In the genomic region with DNA sequence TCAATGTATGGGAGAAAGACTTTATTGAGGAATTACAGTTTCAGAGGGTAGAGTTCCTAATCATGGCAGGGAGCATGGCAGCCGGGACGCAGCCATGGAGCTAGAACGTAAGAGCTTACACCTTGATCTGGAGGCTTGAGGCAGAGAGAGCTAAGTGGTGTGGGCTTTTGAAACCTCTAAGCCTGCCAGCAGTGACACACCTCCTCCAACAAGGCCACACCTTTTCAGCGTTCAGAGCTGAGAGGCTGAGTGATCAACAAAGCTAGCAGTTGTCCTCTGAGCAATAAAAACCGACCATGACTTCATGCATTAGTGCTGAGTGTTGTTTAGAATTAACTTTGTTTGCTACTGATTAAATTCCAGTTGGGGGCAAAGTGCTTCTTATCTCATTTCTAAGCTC, we compare ENCODE assay signal across 14 mouse cellular contexts. TPM values are rescaled to one million over a fixed set of nuclear protein-coding genes. Genes with fewer than 3 reads are reported as not detected.
DNase-seq lines count a peak whose midpoint lies in the region; ATAC-seq and TF ChIP-seq lines count a peak whose summit lies in the region.
"Had no signal": no experiment of that assay in that cellular context is flagged by ENCODE, and none has a peak within 500 bp of the region (broad histone marks: within the 10 kb centered on the region; RNA-seq: fewer than 3 reads in every experiment).

No protein-coding gene starts in this region.

- H3K27me3 ChIP-seq in MEL (ENCODE audit: control insufficient read depth in 1 of 2, insufficient read depth in 2 of 2, low read length in 2 of 2) = no peaks in the 10 kb centered on the region
- no peaks in the 10 kb centered on the region for H3K27me3 ChIP-seq in intestine, embryonic 15.5 days (replicated peaks)
- H3K27me3 ChIP-seq: forebrain, embryonic 15.5 days had no signal

- H3K4me2 ChIP-seq in intestine, embryonic 15.5 days (replicated peaks) = no peak overlapping the region
- H3K4me2 ChIP-seq: forebrain, embryonic 15.5 days had no signal

- no peak overlapping the region for H3K27ac ChIP-seq in MEL (ENCODE audit: control insufficient read depth, low read depth, low read length)
- no peak overlapping the region for H3K27ac ChIP-seq in intestine, embryonic 15.5 days
- H3K27ac ChIP-seq: forebrain, embryonic 15.5 days; limb, embryonic 10.5 days; midbrain, embryonic 10.5 days had no signal

- TF ChIP-seq POLR2A in MEL (IDR thresholded peaks at IDR 0.05; ENCODE audit: control insufficient read depth in 1 of 2, insufficient read depth in 1 of 2, low read depth in 1 of 2, low read length in 2 of 2, poor library complexity in 1 of 2) = no peak

- 50% methylated on average over 5 of the region's 5 CpGs for WGBS in intestine, embryonic 15.5 days

- TF ChIP-seq EP300 in MEL (IDR thresholded peaks at IDR 0.05; ENCODE audit: low read depth in 1 of 2, low read length in 2 of 2) = no peak

- H3K9me3 ChIP-seq in MEL (replicated peaks; ENCODE audit: insufficient read depth, low read length) = no peaks in the 10 kb centered on the region
- H3K9me3 ChIP-seq in intestine, embryonic 15.5 days = no peaks in the 10 kb centered on the region
- H3K9me3 ChIP-seq: forebrain, embryonic 15.5 days; limb, embryonic 10.5 days; midbrain, embryonic 10.5 days had no signal

- no peak overlapping the region for H3K4me3 ChIP-seq in MEL (ENCODE audit: control insufficient read depth in 1 of 2, insufficient read depth in 1 of 2, low read depth in 2 of 2, low read length in 2 of 2)
- H3K4me3 ChIP-seq in intestine, embryonic 15.5 days (replicated peaks) = no peak overlapping the region
- H3K4me3 ChIP-seq: forebrain, embryonic 15.5 days; limb, embryonic 10.5 days; midbrain, embryonic 10.5 days had no signal

- TF ChIP-seq RAD21 in MEL (IDR thresholded peaks at IDR 0.05; ENCODE audit: low read depth, low read length) = no peak

- peak; percentile 95 for ATAC-seq in intestine, embryonic 15.5 days
- ATAC-seq in megakaryocyte-erythroid progenitor cell, adult 5-6 weeks (replicated peaks; ENCODE audit: low FRiP score, low TSS enrichment, poor library complexity, severe bottlenecking) = peak; percentile 85
- ATAC-seq: forebrain, embryonic 15.5 days had no signal

- H3K79me2 ChIP-seq in MEL (ENCODE audit: control insufficient read depth, insufficient read depth, low read length, poor library complexity) = no peaks in the 10 kb centered on the region

- DNase-seq in MEL (ENCODE audit: low read depth, low spot score) = peak; percentile 40
- DNase-seq in kidney, postnatal 10 days = peak; percentile 35
- DNase-seq in cerebellum, adult 11 months = no peak
- no peak for DNase-seq in testis, postnatal 10 days (ENCODE audit: low spot score)
- no peak for DNase-seq in cerebellum, postnatal 36 days
- DNase-seq: gastrocnemius, postnatal 10 days; heart, postnatal 36 days; layer of hippocampus, postnatal 36 days; thymus, postnatal 25 days had no signal

- no peak for TF ChIP-seq CTCF in MEL (IDR thresholded peaks at IDR 0.05 in 2 of 3, conservative IDR thresholded peaks at IDR 0.05 in 1 of 3; ENCODE audit: control insufficient read depth in 1 of 3, insufficient read depth in 1 of 3, low read depth in 2 of 3, low read length in 3 of 3, poor library complexity in 1 of 3, severe bottlenecking in 1 of 3)

- H3K9ac ChIP-seq in MEL (ENCODE audit: control insufficient read depth, low read depth, low read length, poor library complexity, severe bottlenecking) = no peak overlapping the region
- H3K9ac ChIP-seq in intestine, embryonic 15.5 days = no peak overlapping the region
- H3K9ac ChIP-seq: forebrain, embryonic 15.5 days had no signal

- H3K4me1 ChIP-seq in MEL (ENCODE audit: control insufficient read depth in 1 of 2, insufficient read depth in 2 of 2, low read length in 2 of 2) = peaks cover 0 to 2% of the 10 kb centered on the region in 2 experiments; a peak in 1 of 4 replicates
- H3K4me1 ChIP-seq in intestine, embryonic 15.5 days (replicated peaks) = no peaks in the 10 kb centered on the region
- H3K4me1 ChIP-seq: forebrain, embryonic 15.5 days; limb, embryonic 10.5 days; midbrain, embryonic 10.5 days had no signal

- peaks cover 0 to 2% of the 10 kb centered on the region in 2 experiments; a peak in 2 of 4 replicates for H3K36me3 ChIP-seq in MEL (ENCODE audit: control insufficient read depth in 1 of 2, insufficient read depth in 2 of 2, low read length in 2 of 2)
- H3K36me3 ChIP-seq in intestine, embryonic 15.5 days = no peaks in the 10 kb centered on the region
- H3K36me3 ChIP-seq: forebrain, embryonic 15.5 days; limb, embryonic 10.5 days had no signal

TF ChIP-seq in MEL, 35 proteins besides CTCF, POLR2A, EP300 and RAD21:
- no peak for TF ChIP-seq TCF12 (IDR thresholded peaks at IDR 0.05; ENCODE audit: low read depth, low read length)

RNA-seq across cellular contexts. Expression of a gene that starts 14.4 kb away (rescaled TPM):
- 11.3 and 14.3 TPM in 2 replicates for total RNA-seq in MEL (2012; rRNA removed)
- 10 to 100 TPM in 1 of 2 experiments, not detected in 1; 14.3 TPM for polyA plus RNA-seq in MEL (2012; ENCODE audit: insufficient read depth in 1 of 2, insufficient read length in 2 of 2, low read depth in 1 of 2, low replicate concordance in 2 of 2, missing spikeins in 1 of 2)
- 20.0 and 21.6 TPM in 2 replicates for polyA plus RNA-seq in intestine, embryonic 15.5 days (2015; fragmentation: Nextera tagmentation; extraction: Ambion mirVana)
- 18.2 and 20.8 TPM in 2 replicates for total RNA-seq in megakaryocyte-erythroid progenitor cell, adult 5-6 weeks (2014; fragmentation: Nextera tagmentation)
- total RNA-seq in megakaryocyte-erythroid progenitor cell, adult 5-6 weeks (2017) = 8.9 and 12.7 TPM in 2 replicates

Comparison
In these comparisons a context has a peak if more than half of its experiments do, and no peak if none do; other contexts are left out.
1. DNase-seq: peak in MEL (single experiment) and kidney, postnatal 10 days (single experiment); none in cerebellum, adult 11 months (single experiment), testis, postnatal 10 days (single experiment) and cerebellum, postnatal 36 days (0 of 2).